ENCODE assay signal across 19 mouse cellular contexts in genomic region chr8:90841321-90841720, GRCm38 (mm10). TPM values are rescaled to one million over a fixed set of nuclear protein-coding genes. Genes with fewer than 3 reads are reported as not detected.
DNase-seq lines count a peak whose midpoint lies in the region; ATAC-seq and TF ChIP-seq lines count a peak whose summit lies in the region.
"Had no signal": no experiment of that assay in that cellular context is flagged by ENCODE, and none has a peak within 500 bp of the region (broad histone marks: within the 10 kb centered on the region; RNA-seq: fewer than 3 reads in every experiment).

No protein-coding gene starts in this region.

- H3K27ac ChIP-seq in stomach, embryonic 16.5 days (ENCODE audit: low read length), result 0 out of 2 replicates have a peak overlapping the region, but pooled peaks have one; percentile 6
- H3K27ac ChIP-seq in cerebellum, adult 2 months (ENCODE audit: insufficient read depth, low read length), result no peak overlapping the region
- H3K27ac ChIP-seq: embryonic facial prominence, embryonic 12.5 days; forebrain, embryonic 12.5 days; hindbrain, embryonic 14.5 days; liver, embryonic 12.5 days had no signal

- H3K27me3 ChIP-seq in stomach, embryonic 16.5 days (ENCODE audit: control insufficient read depth, insufficient read depth, low read length), result no peaks in the 10 kb centered on the region
- no peaks in the 10 kb centered on the region for H3K27me3 ChIP-seq in cerebellum, adult 2 months (ENCODE audit: control insufficient read depth, insufficient read depth, low read length)
- H3K27me3 ChIP-seq: embryonic facial prominence, embryonic 12.5 days; forebrain, embryonic 12.5 days; liver, embryonic 12.5 days had no signal

- TF ChIP-seq CTCF in cerebellum, adult 2 months (IDR thresholded peaks at IDR 0.05; ENCODE audit: borderline replicate concordance, insufficient read depth, low read depth, low read length), result no peak

- H3K9me3 ChIP-seq in stomach, embryonic 16.5 days (replicated peaks; ENCODE audit: control insufficient read depth, low read length), result no peaks in the 10 kb centered on the region
- H3K9me3 ChIP-seq: embryonic facial prominence, embryonic 12.5 days; forebrain, embryonic 12.5 days; liver, embryonic 12.5 days had no signal

- no peaks in the 10 kb centered on the region for H3K36me3 ChIP-seq in stomach, embryonic 16.5 days (ENCODE audit: control insufficient read depth, insufficient read depth, low read length)
- H3K36me3 ChIP-seq: embryonic facial prominence, embryonic 12.5 days; forebrain, embryonic 12.5 days; liver, embryonic 12.5 days had no signal

- ATAC-seq in granulocyte monocyte progenitor cell, adult 5-6 weeks (replicated peaks; ENCODE audit: poor library complexity, severe bottlenecking), result peak; percentile 25; the same call in 1 of the 2 replicates
- no peak for ATAC-seq in stomach, embryonic 16.5 days (ENCODE audit: insufficient read depth, low FRiP score)
- ATAC-seq: liver, embryonic 12.5 days had no signal

- DNase-seq in gastrocnemius, adult 18-20 months (ENCODE audit: low spot score), result peak; percentile 41
- DNase-seq in gastrocnemius, postnatal 10 days, result no peak
- DNase-seq in heart, postnatal 36 days, result peak; percentile 37
- DNase-seq in left cerebral cortex, adult 9 months (ENCODE audit: low spot score in 2 of 2), result no peak
- no peak for DNase-seq in kidney, postnatal 25 days
- DNase-seq in cerebellum, adult 2 months, result no peak
- DNase-seq: adrenal gland, postnatal 14 days; cerebellum, postnatal 36 days; kidney, adult 2 months; thymus, postnatal 4 days had no signal

- H3K4me3 ChIP-seq in stomach, embryonic 16.5 days (replicated peaks; ENCODE audit: low read length), result no peak overlapping the region
- H3K4me3 ChIP-seq in cerebellum, adult 2 months (replicated peaks; ENCODE audit: insufficient read depth, low read depth, low read length), result no peak overlapping the region
- H3K4me3 ChIP-seq: embryonic facial prominence, embryonic 12.5 days; forebrain, embryonic 12.5 days; liver, embryonic 12.5 days had no signal

- no peak for TF ChIP-seq POLR2A in cerebellum, adult 2 months (IDR thresholded peaks at IDR 0.05; ENCODE audit: borderline replicate concordance, insufficient read depth, low read length)

- intact Hi-C loops in heart, postnatal 36 days (cut with DNase I), result loop anchor here (2.0 kb wide), 2 partner anchors 27 to 35 kb away; no protein-coding TSS in a partner anchor

- H3K9ac ChIP-seq in stomach, embryonic 16.5 days (ENCODE audit: low read length), result no peak overlapping the region
- H3K9ac ChIP-seq: embryonic facial prominence, embryonic 12.5 days; forebrain, embryonic 12.5 days; hindbrain, embryonic 14.5 days; liver, embryonic 12.5 days had no signal

- peaks cover 15% of the 10 kb centered on the region for H3K4me1 ChIP-seq in stomach, embryonic 16.5 days (ENCODE audit: control insufficient read depth, insufficient read depth, low read length)
- H3K4me1 ChIP-seq in cerebellum, adult 2 months (ENCODE audit: control insufficient read depth, insufficient read depth, low read length), result peaks cover 15% of the 10 kb centered on the region
- H3K4me1 ChIP-seq: forebrain, embryonic 12.5 days; liver, embryonic 12.5 days had no signal

- 69% methylated on average over 13 of the region's 13 CpGs for WGBS in stomach, embryonic 16.5 days
- WGBS in cerebellum, adult 2 months, result 67% methylated on average over 13 of the region's 13 CpGs

- H3K4me2 ChIP-seq in stomach, embryonic 16.5 days (ENCODE audit: low read depth, low read length), result no peak overlapping the region
- H3K4me2 ChIP-seq: embryonic facial prominence, embryonic 12.5 days; forebrain, embryonic 12.5 days; hindbrain, embryonic 14.5 days; liver, embryonic 12.5 days had no signal

RNA-seq across cellular contexts. Expression of gene Chd9, which starts 13.2 kb away (rescaled TPM):
- 10 to 100 TPM; 28.7 to 53.9 TPM for total RNA-seq in gastrocnemius, adult 18-20 months (2021)
- total RNA-seq in gastrocnemius, postnatal 10 days (2021), result 10 to 100 TPM; 42.6 to 51.8 TPM
- total RNA-seq in granulocyte monocyte progenitor cell, adult 5-6 weeks (2014; fragmentation: Nextera tagmentation), result 108 and 162 TPM in 2 replicates
- total RNA-seq in granulocyte monocyte progenitor cell, adult 5-6 weeks (2017), result 55.7 and 75.6 TPM in 2 replicates
- 10 to 100 TPM; 46.8 to 49.4 TPM for total RNA-seq in heart, postnatal 36 days (2021)
- polyA plus RNA-seq in stomach, embryonic 16.5 days (2015; fragmentation: Nextera tagmentation; extraction: Ambion mirVana), result 239 and 288 TPM in 2 replicates
- polyA plus RNA-seq in cerebellum, adult 2 months (2012; rRNA removed), result 882 and 1,083 TPM in 2 replicates

RNA-seq across cellular contexts. Expression of gene Gm19935, which starts 24.1 kb away (rescaled TPM):
- not detected for total RNA-seq in gastrocnemius, adult 18-20 months (2021)
- not detected for total RNA-seq in gastrocnemius, postnatal 10 days (2021)
- total RNA-seq in granulocyte monocyte progenitor cell, adult 5-6 weeks (2014; fragmentation: Nextera tagmentation), result not detected in 2 replicates
- total RNA-seq in granulocyte monocyte progenitor cell, adult 5-6 weeks (2017), result not detected in 2 replicates
- total RNA-seq in heart, postnatal 36 days (2021), result not detected
- polyA plus RNA-seq in stomach, embryonic 16.5 days (2015; fragmentation: Nextera tagmentation; extraction: Ambion mirVana), result 0.18 and 0.31 TPM in 2 replicates
- polyA plus RNA-seq in cerebellum, adult 2 months (2012; rRNA removed), result 7.3 and 9.9 TPM in 2 replicates
- total RNA-seq: adrenal gland, postnatal 14 days; gastrocnemius, postnatal 36 days; neutrophil, adult 5-6 weeks had no signal
- polyA plus RNA-seq: embryonic facial prominence, embryonic 12.5 days; forebrain, embryonic 12.5 days; liver, embryonic 12.5 days; stomach, embryonic 14.5 days had no signal

Comparison
In these comparisons a context has a peak if more than half of its experiments do, and no peak if none do; other contexts are left out.
1. DNase-seq: peak in gastrocnemius, adult 18-20 months (single experiment) and heart, postnatal 36 days (2 of 2); none in gastrocnemius, postnatal 10 days (single experiment), left cerebral cortex, adult 9 months (0 of 2), kidney, postnatal 25 days (0 of 2) and cerebellum, adult 2 months (0 of 2).